Comparison of ENCODE assay signal across 28 mouse cellular contexts in genomic region chr4:29091495-29092211, GRCm38 (mm10).
DNase-seq lines count a peak whose midpoint lies in the region; ATAC-seq and TF ChIP-seq lines count a peak whose summit lies in the region.
"Had no signal": no experiment of that assay in that cellular context is flagged by ENCODE, and none has a peak within 500 bp of the region (broad histone marks: within the 10 kb centered on the region; RNA-seq: fewer than 3 reads in every experiment).

No protein-coding gene starts in this region.

- H3K4me2 ChIP-seq in embryonic facial prominence, embryonic 13.5 days = no peak overlapping the region
- peak overlapping the region; percentile 50 for H3K4me2 ChIP-seq in heart, embryonic 14.5 days (ENCODE audit: low read length)
- no peak overlapping the region for H3K4me2 ChIP-seq in lung, embryonic 16.5 days (ENCODE audit: low read depth, low read length)
- H3K4me2 ChIP-seq: embryonic facial prominence, embryonic 15.5 days; forebrain, embryonic 15.5 days; hindbrain, embryonic 14.5 days; limb, embryonic 15.5 days; neural tube, embryonic 15.5 days had no signal

- H3K9ac ChIP-seq in embryonic facial prominence, embryonic 13.5 days = no peak overlapping the region
- H3K9ac ChIP-seq in heart, embryonic 14.5 days (ENCODE audit: low read length) = no peak overlapping the region
- H3K9ac ChIP-seq in lung, embryonic 16.5 days (ENCODE audit: low read length) = no peak overlapping the region
- H3K9ac ChIP-seq: embryonic facial prominence, embryonic 15.5 days; forebrain, embryonic 15.5 days; hindbrain, embryonic 14.5 days; limb, embryonic 15.5 days; liver, embryonic 14.5 days; neural tube, embryonic 15.5 days had no signal

- no peak overlapping the region for H3K27ac ChIP-seq in embryonic facial prominence, embryonic 13.5 days
- H3K27ac ChIP-seq in embryonic facial prominence, embryonic 10.5 days (replicated peaks) = no peak overlapping the region
- H3K27ac ChIP-seq in heart, embryonic 14.5 days (replicated peaks in 1 of 2; ENCODE audit: control insufficient read depth in 1 of 2, insufficient read depth in 1 of 2, low read depth in 2 of 2, low read length in 2 of 2) = peak overlapping the region in 1 of 2 experiments; percentile 44; a peak in 1 of 4 replicates
- H3K27ac ChIP-seq in lung, embryonic 16.5 days (ENCODE audit: low read length) = peak overlapping the region; percentile 49
- H3K27ac ChIP-seq: embryonic facial prominence, embryonic 15.5 days; forebrain, embryonic 15.5 days; hindbrain, embryonic 14.5 days; kidney, postnatal 0 days; left cerebral cortex, adult 2 months; limb, embryonic 15.5 days; liver, embryonic 14.5 days; midbrain, embryonic 10.5 days; neural tube, embryonic 15.5 days had no signal

- H3K4me3 ChIP-seq in embryonic facial prominence, embryonic 13.5 days = no peak overlapping the region
- no peak overlapping the region for H3K4me3 ChIP-seq in embryonic facial prominence, embryonic 10.5 days
- no peak overlapping the region for H3K4me3 ChIP-seq in heart, embryonic 14.5 days (ENCODE audit: control insufficient read depth in 1 of 2, insufficient read depth in 1 of 2, low read depth in 1 of 2, low read length in 2 of 2)
- H3K4me3 ChIP-seq in lung, embryonic 16.5 days (ENCODE audit: low read length) = no peak overlapping the region
- H3K4me3 ChIP-seq in lung, adult 2 months (replicated peaks; ENCODE audit: extremely low read depth, low read depth, low read length) = no peak overlapping the region
- H3K4me3 ChIP-seq: embryonic facial prominence, embryonic 15.5 days; forebrain, embryonic 15.5 days; left cerebral cortex, adult 2 months; limb, embryonic 15.5 days; midbrain, embryonic 10.5 days; neural tube, embryonic 15.5 days had no signal

- H3K4me1 ChIP-seq in embryonic facial prominence, embryonic 13.5 days = peaks cover 3% of the 10 kb centered on the region; the same call in 1 of the 2 replicates
- H3K4me1 ChIP-seq in embryonic facial prominence, embryonic 10.5 days = peaks cover 22% of the 10 kb centered on the region
- H3K4me1 ChIP-seq in heart, embryonic 14.5 days (ENCODE audit: control insufficient read depth in 2 of 2, insufficient read depth in 2 of 2, low read length in 2 of 2) = peaks cover 5 to 26% of the 10 kb centered on the region in 2 experiments; a peak in 3 of 4 replicates
- peaks cover 17% of the 10 kb centered on the region for H3K4me1 ChIP-seq in lung, embryonic 16.5 days (replicated peaks; ENCODE audit: control insufficient read depth, insufficient read depth, low read length)
- no peaks in the 10 kb centered on the region; the same call in 1 of the 2 replicates for H3K4me1 ChIP-seq in lung, adult 2 months (ENCODE audit: control insufficient read depth, insufficient read depth, low read length)
- H3K4me1 ChIP-seq: embryonic facial prominence, embryonic 15.5 days; forebrain, embryonic 15.5 days; limb, embryonic 15.5 days; neural tube, embryonic 15.5 days had no signal

- H3K27me3 ChIP-seq in embryonic facial prominence, embryonic 13.5 days = no peaks in the 10 kb centered on the region
- H3K27me3 ChIP-seq in embryonic facial prominence, embryonic 10.5 days (replicated peaks; ENCODE audit: low read depth, poor library complexity, severe bottlenecking) = no peaks in the 10 kb centered on the region
- peaks cover 18% of the 10 kb centered on the region for H3K27me3 ChIP-seq in heart, embryonic 14.5 days (ENCODE audit: control insufficient read depth, insufficient read depth, low read length)
- H3K27me3 ChIP-seq in lung, embryonic 16.5 days (ENCODE audit: control insufficient read depth, insufficient read depth, low read depth, low read length) = no peaks in the 10 kb centered on the region
- H3K27me3 ChIP-seq: embryonic facial prominence, embryonic 15.5 days; forebrain, embryonic 15.5 days; limb, embryonic 15.5 days; neural tube, embryonic 15.5 days had no signal

- DNase-seq in embryonic facial prominence, embryonic 10.5 days (ENCODE audit: low spot score) = no peak
- DNase-seq in heart, adult 11 months = no peak
- DNase-seq in lung, adult 2 months = no peak
- DNase-seq in brain, embryonic 14.5 days (ENCODE audit: low read depth) = peak; percentile 29
- no peak for DNase-seq in layer of hippocampus, adult 9-10 months (ENCODE audit: low spot score)
- DNase-seq: adrenal gland, adult 8-10 months; cerebellum, adult 18-20 months; cerebellum, postnatal 14 days; gastrocnemius, postnatal 14 days; heart, postnatal 36 days; kidney, adult 18-20 months; left cerebral cortex, postnatal 4 days; thymus, adult 18-20 months; thymus, postnatal 36 days had no signal

- no peaks in the 10 kb centered on the region for H3K36me3 ChIP-seq in embryonic facial prominence, embryonic 13.5 days
- H3K36me3 ChIP-seq in embryonic facial prominence, embryonic 10.5 days (replicated peaks) = no peaks in the 10 kb centered on the region
- no peaks in the 10 kb centered on the region for H3K36me3 ChIP-seq in heart, embryonic 14.5 days (ENCODE audit: control insufficient read depth, insufficient read depth, low read length)
- no peaks in the 10 kb centered on the region for H3K36me3 ChIP-seq in lung, embryonic 16.5 days (ENCODE audit: control insufficient read depth, insufficient read depth, low read length)
- H3K36me3 ChIP-seq: embryonic facial prominence, embryonic 15.5 days; forebrain, embryonic 15.5 days; limb, embryonic 15.5 days; midbrain, embryonic 10.5 days; neural tube, embryonic 15.5 days had no signal

- no peak for TF ChIP-seq POLR2A in lung, adult 2 months (IDR thresholded peaks at IDR 0.05; ENCODE audit: borderline replicate concordance, extremely low read depth, low read depth, low read length)
- no peak for TF ChIP-seq POLR2A in brain, embryonic 14.5 days (IDR thresholded peaks at IDR 0.05; ENCODE audit: borderline replicate concordance, extremely low read depth, insufficient read depth, insufficient read length, poor library complexity, severe bottlenecking)

- no peak for TF ChIP-seq CTCF in lung, adult 2 months (IDR thresholded peaks at IDR 0.05; ENCODE audit: insufficient read depth, low read length)
- no peak for TF ChIP-seq CTCF in brain, embryonic 14.5 days (IDR thresholded peaks at IDR 0.05; ENCODE audit: borderline replicate concordance, extremely low read depth, insufficient read depth, insufficient read length)

- WGBS in embryonic facial prominence, embryonic 13.5 days = 53% methylated on average over 5 of the region's 5 CpGs
- WGBS in embryonic facial prominence, embryonic 10.5 days = 57% methylated on average over 5 of the region's 5 CpGs
- WGBS in heart, embryonic 14.5 days = 23% methylated on average over 5 of the region's 5 CpGs
- WGBS in lung, embryonic 16.5 days = 27% methylated on average over 5 of the region's 5 CpGs
- 37% methylated on average over 5 of the region's 5 CpGs for WGBS in lung, adult 2 months

- H3K9me3 ChIP-seq in embryonic facial prominence, embryonic 13.5 days = no peaks in the 10 kb centered on the region
- H3K9me3 ChIP-seq in embryonic facial prominence, embryonic 10.5 days = no peaks in the 10 kb centered on the region
- H3K9me3 ChIP-seq in heart, embryonic 14.5 days (ENCODE audit: control insufficient read depth, low read length) = no peaks in the 10 kb centered on the region
- H3K9me3 ChIP-seq in lung, embryonic 16.5 days (ENCODE audit: control insufficient read depth, low read length) = no peaks in the 10 kb centered on the region; the same call in 1 of the 2 replicates
- H3K9me3 ChIP-seq: embryonic facial prominence, embryonic 15.5 days; forebrain, embryonic 15.5 days; limb, embryonic 15.5 days; midbrain, embryonic 10.5 days; neural tube, embryonic 15.5 days had no signal

- 0 out of 2 replicates have a peak, but pooled peaks have one; percentile 53 for ATAC-seq in embryonic facial prominence, embryonic 13.5 days (ENCODE audit: insufficient number of reproducible peaks, insufficient read depth, low FRiP score, low TSS enrichment, low read depth)
- ATAC-seq in heart, embryonic 14.5 days (ENCODE audit: insufficient number of reproducible peaks, insufficient read depth, low FRiP score, low read depth) = no peak
- ATAC-seq in lung, embryonic 16.5 days (ENCODE audit: low read depth) = no peak
- ATAC-seq: activated CD4-positive, CD25-positive, alpha-beta regulatory T cell, adult 4 months; forebrain, embryonic 15.5 days; inflammation-experienced regulatory T-cells, adult 6 months had no signal
